Mouse (Mus musculus) liver, postnatal 0 days (tissue): ENCODE measurements around the gene Mrps27. TPM values are rescaled to one million over a fixed set of nuclear protein-coding genes. Genes with fewer than 3 reads are reported as not detected.
A peak's percentile ranks its signal among the peaks of the same experiment; 100 is the strongest.

ENCODE experiments used
- ATAC-seq: fragments of 200-750 bp; cut with Nextera tagmentation; 2 replicates; pipeline ENCODE4 v1.8.0; 2017; ENCODE audit warnings: mild to moderate bottlenecking, moderate library complexity
- DNase-seq: peaks from one replicate; pipeline ENCODE4 v3.0.0-alpha.2; 2016
- H3K27ac ChIP-seq: fragments of 300-500 bp; sonication (generic); 2 replicates; pipeline ENCODE4 v1.5.1; 2014; ENCODE audit warnings: antibody characterized with exemption, moderate library complexity, mild to moderate bottlenecking, low read depth
- H3K27me3 ChIP-seq: fragments of 300-500 bp; sonication (generic); 2 replicates; pipeline ENCODE4 v1.6.1; 2014; ENCODE audit warnings: low read length, control low read depth, mixed read lengths; ENCODE audit not compliant: insufficient read depth
- H3K36me3 ChIP-seq: fragments of 300-500 bp; sonication (generic); replicated peaks from 2 replicates; pipeline ENCODE4 v1.6.1; 2014; ENCODE audit warnings: mild to moderate bottlenecking, control low read depth, low read length, moderate library complexity, mixed read lengths; ENCODE audit not compliant: insufficient read depth
- H3K4me1 ChIP-seq: fragments of 300-500 bp; sonication (generic); 2 replicates; pipeline ENCODE4 v1.6.1; 2014; ENCODE audit warnings: antibody characterized with exemption, mild to moderate bottlenecking, control low read depth; ENCODE audit not compliant: insufficient read depth
- H3K4me2 ChIP-seq: fragments of 300-500 bp; sonication (generic); 2 replicates; pipeline ENCODE4 v1.6.1; 2014; ENCODE audit warnings: low read depth, mild to moderate bottlenecking, low read length, moderate library complexity, mixed read lengths
- H3K4me3 ChIP-seq: fragments of 300-500 bp; sonication (generic); 2 replicates; pipeline ENCODE4 v1.5.1; 2014; ENCODE audit warnings: low read depth, low read length
- H3K9ac ChIP-seq: fragments of 300-500 bp; sonication (generic); replicated peaks from 2 replicates; pipeline ENCODE4 v1.6.1; 2014; ENCODE audit warnings: mild to moderate bottlenecking, moderate library complexity
- H3K9me3 ChIP-seq: fragments of 300-500 bp; sonication (generic); 2 replicates; pipeline ENCODE4 v1.6.1; 2016; ENCODE audit warnings: mild to moderate bottlenecking, control low read depth, low read length, mixed read lengths
- CTCF ChIP-seq: sonication (generic); IDR thresholded peaks from 2 replicates; pipeline ENCODE4 v1.5.1; 2016; ENCODE audit warnings: antibody characterized with exemption, low read depth
- EP300 ChIP-seq: IDR thresholded peaks from 2 replicates; pipeline ENCODE4 v1.6.1; 2016; ENCODE audit warnings: antibody characterized with exemption, low read depth, mild to moderate bottlenecking
- WGBS: fragments of 180-500 bp; shearing (Covaris S2); extraction: QIAGEN DNeasy Blood & Tissue Kit; methylation state at CpG from one replicate; pipeline ENCODE4 v1.1.7; 2014; ENCODE audit not compliant: insufficient replicate concordance; 5-methylcytosine and 5-hydroxymethylcytosine counted together
- polyA plus RNA-seq: library from polyadenylated mRNA; unstranded; fragments of >200 nt; fragmentation: Nextera tagmentation; extraction: Ambion mirVana; gene quantifications from 2 replicates; pipeline ENCODE4 v1.2.1, GENCODE M21; 2015

Mrps27 gene
- polyA plus RNA-seq: 16.6 and 17.3 TPM in 2 replicates

- TF ChIP-seq EP300 (peak; percentile 41; the same call in 1 of the 2 replicates), CTCF (no peak)
- WGBS: under 1% methylated on average over 39 of the region's 39 CpGs
Measured at GRCm38 (mm10) chr13:99344599-99345575, at the start of gene Mrps27, which contains the start of gene Ptcd2. Mrps27 (plus strand) TSS chr13:99344786. Ptcd2 (minus strand) TSS chr13:99344705.

GRCm38 (mm10) chr13:99299921-99300320 is 44.7 kb upstream of the Mrps27 start:
- no peak for TF ChIP-seq EP300
- no peak for TF ChIP-seq CTCF
- Histone ChIP-seq H3K9me3 (peaks cover 3% of the 10 kb centered on the region; the same call in 1 of the 2 replicates), H3K4me1 (0 out of 2 replicates have a peak, but pooled peaks cover 3% of the 10 kb centered on the region), H3K9ac (no peak overlapping the region), H3K36me3 (no peaks in the 10 kb centered on the region), H3K4me3 (no peak overlapping the region), H3K4me2 (no peak overlapping the region), H3K27me3 (no peaks in the 10 kb centered on the region), H3K27ac (no peak overlapping the region)
- ATAC-seq: no peak
- DNase-seq: no peak
- WGBS: 77% methylated on average over 5 of the region's 5 CpGs

More at GRCm38 (mm10) chr13:99344599-99345575, at the start of gene Mrps27, which contains the start of gene Ptcd2:
- ATAC-seq (peak; percentile 100), DNase-seq (peak; percentile 98)
- Histone ChIP-seq H3K27me3 (no peaks in the 10 kb centered on the region), H3K27ac (peak within 1 kb of the TSS; percentile 63), H3K9ac (peak within 1 kb of the TSS; percentile 83), H3K4me3 (peak within 1 kb of the TSS; percentile 77), H3K4me1 (peaks cover 13% of the 10 kb centered on the region), H3K9me3 (no peaks in the 10 kb centered on the region), H3K4me2 (peak within 1 kb of the TSS; percentile 82), H3K36me3 (peaks cover 26% of the 10 kb centered on the region)

DNA sequence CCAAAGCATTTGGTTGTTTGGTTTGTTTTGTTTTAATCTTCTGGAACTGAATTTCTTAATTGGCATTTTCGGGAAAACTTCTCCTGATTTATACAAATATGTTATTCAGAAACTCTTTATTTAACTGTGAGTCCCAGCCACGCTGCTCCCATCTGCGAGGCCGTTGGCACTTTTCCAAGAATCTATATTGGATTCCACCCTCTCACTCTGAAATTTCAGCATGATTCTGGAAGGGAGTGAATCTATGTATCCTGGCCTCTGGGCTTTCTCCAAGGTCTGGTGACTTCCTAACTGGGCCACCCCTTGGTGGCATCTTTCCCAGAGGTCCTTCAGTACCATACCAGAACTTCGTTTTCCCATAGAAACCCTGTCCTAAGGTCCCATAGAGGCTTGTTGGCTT is 40.7 kb upstream of the Mrps27 start:
- no peaks in the 10 kb centered on the region for H3K27me3 ChIP-seq
- H3K9ac ChIP-seq: no peak overlapping the region
- 0 out of 2 replicates have a peak, but pooled peaks cover 3% of the 10 kb centered on the region for H3K4me1 ChIP-seq
- no peak overlapping the region for H3K4me2 ChIP-seq
- DNase-seq (no peak), ATAC-seq (no peak)
- no peaks in the 10 kb centered on the region for H3K9me3 ChIP-seq
- H3K36me3 ChIP-seq: no peaks in the 10 kb centered on the region
- TF ChIP-seq EP300 (no peak), CTCF (no peak)
- 61% methylated on average over 5 of the region's 5 CpGs for WGBS
- H3K27ac ChIP-seq: 0 out of 2 replicates have a peak overlapping the region, but pooled peaks have one; percentile 6
- no peak overlapping the region for H3K4me3 ChIP-seq

DNA sequence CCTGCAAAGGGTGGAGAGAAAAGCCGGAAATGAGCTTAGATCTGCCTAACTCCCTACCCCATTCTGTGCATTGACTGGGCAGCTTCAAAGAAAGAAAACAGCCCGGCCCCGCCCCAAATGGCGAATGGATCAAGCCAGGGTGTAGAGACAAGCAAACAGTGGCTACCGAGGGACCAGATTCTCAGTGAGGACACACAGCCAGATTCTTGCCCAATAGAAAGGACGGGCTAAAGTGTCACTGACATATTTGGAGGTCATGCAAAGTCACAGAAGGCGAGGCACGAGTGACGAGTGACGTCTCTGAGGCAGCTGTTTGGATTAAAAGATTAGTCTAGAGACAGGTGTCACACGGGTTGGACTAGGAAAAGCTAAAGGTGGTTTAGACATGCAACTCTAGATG is 40.2 kb upstream of the Mrps27 start:
- H3K4me2 ChIP-seq: no peak overlapping the region
- H3K36me3 ChIP-seq: no peaks in the 10 kb centered on the region
- H3K4me1 ChIP-seq: 0 out of 2 replicates have a peak, but pooled peaks cover 3% of the 10 kb centered on the region
- H3K27me3 ChIP-seq: no peaks in the 10 kb centered on the region
- no peak overlapping the region for H3K9ac ChIP-seq
- TF ChIP-seq CTCF: no peak
- TF ChIP-seq EP300: no peak
- ATAC-seq: peak; percentile 82
- H3K9me3 ChIP-seq: no peaks in the 10 kb centered on the region
- H3K4me3 ChIP-seq: no peak overlapping the region
- H3K27ac ChIP-seq: 0 out of 2 replicates have a peak overlapping the region, but pooled peaks have one; percentile 6
- peak; percentile 27 for DNase-seq
- 62% methylated on average over 11 of the region's 11 CpGs for WGBS

GRCm38 (mm10) chr13:99305186-99305585 is 39.4 kb upstream of the Mrps27 start:
- TF ChIP-seq CTCF: no peak
- no peak for TF ChIP-seq EP300

DNA sequence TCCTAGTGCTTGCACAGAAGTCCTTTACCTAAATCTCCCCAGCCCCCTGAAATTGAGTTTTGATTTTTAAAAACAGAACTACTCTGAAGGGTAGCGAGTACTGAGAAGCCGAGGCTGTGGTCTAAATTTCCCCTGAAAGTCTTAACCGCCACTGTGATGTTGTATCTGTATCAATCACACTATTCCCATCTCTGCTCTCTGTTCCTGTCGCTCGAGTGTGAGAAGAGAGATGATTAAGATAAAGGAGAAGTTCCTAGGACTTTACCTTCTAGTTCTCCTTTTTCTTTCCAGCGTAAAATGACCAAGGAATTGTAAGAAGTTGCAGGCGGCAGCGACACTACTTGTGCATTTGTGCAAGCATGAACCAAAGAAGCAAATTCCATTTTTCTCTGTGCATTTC is 38.4 kb upstream of the Mrps27 start:
- H3K4me2 ChIP-seq: no peak overlapping the region
- no peak for DNase-seq
- no peak overlapping the region for H3K9ac ChIP-seq
- H3K4me1 ChIP-seq: 0 out of 2 replicates have a peak, but pooled peaks cover 3% of the 10 kb centered on the region
- 45% methylated on average over 8 of the region's 8 CpGs for WGBS
- no peak overlapping the region for H3K27ac ChIP-seq
- no peaks in the 10 kb centered on the region for H3K9me3 ChIP-seq
- ATAC-seq: no peak
- no peak for TF ChIP-seq EP300
- TF ChIP-seq CTCF: no peak
- H3K27me3 ChIP-seq: no peaks in the 10 kb centered on the region
- no peaks in the 10 kb centered on the region for H3K36me3 ChIP-seq
- H3K4me3 ChIP-seq: no peak overlapping the region

More at GRCm38 (mm10) chr13:99305186-99305585, 39.4 kb upstream of the Mrps27 start:
- 88% methylated on average over 1 of the region's 1 CpGs for WGBS
- Histone ChIP-seq H3K27ac (no peak overlapping the region), H3K9ac (no peak overlapping the region), H3K9me3 (no peaks in the 10 kb centered on the region), H3K4me1 (0 out of 2 replicates have a peak, but pooled peaks cover 3% of the 10 kb centered on the region), H3K4me3 (no peak overlapping the region), H3K4me2 (no peak overlapping the region), H3K27me3 (no peaks in the 10 kb centered on the region), H3K36me3 (no peaks in the 10 kb centered on the region)
- DNase-seq: no peak
- ATAC-seq: no peak
